In genomic region chr14:67145046-67145445, GRCm38 (mm10) we compare ENCODE assay signal across 28 mouse cellular contexts.
DNase-seq lines count a peak whose midpoint lies in the region; ATAC-seq lines count a peak whose summit lies in the region.
"Had no signal": no experiment of that assay in that cellular context is flagged by ENCODE, and none has a peak within 500 bp of the region (broad histone marks: within the 10 kb centered on the region; RNA-seq: fewer than 3 reads in every experiment).

No protein-coding gene starts in this region.

- no peaks in the 10 kb centered on the region for H3K36me3 ChIP-seq in heart, embryonic 11.5 days (ENCODE audit: control insufficient read depth, insufficient read depth, low read length)
- H3K36me3 ChIP-seq: embryonic facial prominence, embryonic 12.5 days; embryonic facial prominence, embryonic 15.5 days; forebrain, embryonic 15.5 days; G1E; heart, embryonic 13.5 days had no signal

- peaks cover 7% of the 10 kb centered on the region; the same call in 1 of the 2 replicates for H3K4me1 ChIP-seq in heart, embryonic 11.5 days (ENCODE audit: control insufficient read depth, insufficient read depth, low read length)

- H3K4me3 ChIP-seq in heart, embryonic 11.5 days (ENCODE audit: low read depth, low read length): no peak overlapping the region
- H3K4me3 ChIP-seq: embryonic facial prominence, embryonic 12.5 days; embryonic facial prominence, embryonic 15.5 days; forebrain, embryonic 15.5 days; gastrocnemius, adult 2 months; heart, embryonic 13.5 days had no signal

- DNase-seq in adrenal gland, adult 2 months: peak; percentile 76
- no peak for DNase-seq in adrenal gland, postnatal 25 days
- DNase-seq in heart, adult 11 months: peak; percentile 40
- peak; percentile 67 for DNase-seq in adrenal gland, postnatal 10 days
- DNase-seq in adrenal gland, postnatal 36 days: peak; percentile 55 to 72
- DNase-seq in cerebellum, postnatal 14 days: no peak
- DNase-seq: B cell, adult 2 months; cerebellum, adult 18-20 months; cerebellum, adult 9-10 months; cerebellum, postnatal 25 days; gastrocnemius, adult 2 months; gastrocnemius, postnatal 14 days; heart, adult 18-20 months; heart, postnatal 14 days; heart, postnatal 4 days; kidney, adult 2 months had no signal

- H3K9ac ChIP-seq in heart, embryonic 11.5 days (ENCODE audit: low read depth, low read length): no peak overlapping the region
- H3K9ac ChIP-seq: embryonic facial prominence, embryonic 12.5 days; embryonic facial prominence, embryonic 15.5 days; forebrain, embryonic 15.5 days; heart, embryonic 13.5 days; hindbrain, embryonic 14.5 days had no signal

- no peak overlapping the region for H3K27ac ChIP-seq in heart, embryonic 11.5 days (ENCODE audit: low read depth, low read length)
- H3K27ac ChIP-seq: embryonic facial prominence, embryonic 12.5 days; embryonic facial prominence, embryonic 15.5 days; gastrocnemius, adult 2 months; heart, embryonic 13.5 days; hindbrain, embryonic 14.5 days; hindbrain, postnatal 0 days had no signal

- no peak for ATAC-seq in heart, embryonic 11.5 days (replicated peaks; ENCODE audit: insufficient number of reproducible peaks, low FRiP score, low TSS enrichment)
- ATAC-seq: forebrain, embryonic 15.5 days; hindbrain, postnatal 0 days; inflammation-experienced regulatory T-cells, adult 6 months; intestine, postnatal 0 days; Patski had no signal

- no peaks in the 10 kb centered on the region for H3K27me3 ChIP-seq in heart, embryonic 11.5 days (ENCODE audit: control insufficient read depth, insufficient read depth, low read length)
- H3K27me3 ChIP-seq: CH12.LX; embryonic facial prominence, embryonic 15.5 days; forebrain, embryonic 15.5 days; heart, embryonic 13.5 days; Patski had no signal

- H3K9me3 ChIP-seq in heart, embryonic 11.5 days (replicated peaks; ENCODE audit: control insufficient read depth, low read length): no peaks in the 10 kb centered on the region
- H3K9me3 ChIP-seq: embryonic facial prominence, embryonic 12.5 days; embryonic facial prominence, embryonic 15.5 days; forebrain, embryonic 15.5 days; heart, embryonic 13.5 days had no signal

- WGBS in heart, embryonic 11.5 days (ENCODE audit: insufficient replicate concordance): 80% methylated on average over 6 of the region's 6 CpGs

- H3K4me2 ChIP-seq in heart, embryonic 11.5 days: no peak overlapping the region
- H3K4me2 ChIP-seq: embryonic facial prominence, embryonic 12.5 days; embryonic facial prominence, embryonic 15.5 days; forebrain, embryonic 15.5 days; heart, embryonic 13.5 days; hindbrain, embryonic 14.5 days had no signal

Comparison
In these comparisons a context has a peak if more than half of its experiments do, and no peak if none do; other contexts are left out.
1. DNase-seq: peak in adrenal gland, adult 2 months (single experiment), heart, adult 11 months (single experiment), adrenal gland, postnatal 10 days (single experiment) and adrenal gland, postnatal 36 days (2 of 2); none in adrenal gland, postnatal 25 days (single experiment) and cerebellum, postnatal 14 days (0 of 2).